Mouse (Mus musculus) NIH3T3 (cell line): ENCODE data around the gene Btn2a2.

Experiments
- DNase-seq: peaks from one replicate; pipeline ENCODE4 v3.0.0-alpha.2; 2012; ENCODE audit warnings: low read depth

Gene Btn2a2

DNA sequence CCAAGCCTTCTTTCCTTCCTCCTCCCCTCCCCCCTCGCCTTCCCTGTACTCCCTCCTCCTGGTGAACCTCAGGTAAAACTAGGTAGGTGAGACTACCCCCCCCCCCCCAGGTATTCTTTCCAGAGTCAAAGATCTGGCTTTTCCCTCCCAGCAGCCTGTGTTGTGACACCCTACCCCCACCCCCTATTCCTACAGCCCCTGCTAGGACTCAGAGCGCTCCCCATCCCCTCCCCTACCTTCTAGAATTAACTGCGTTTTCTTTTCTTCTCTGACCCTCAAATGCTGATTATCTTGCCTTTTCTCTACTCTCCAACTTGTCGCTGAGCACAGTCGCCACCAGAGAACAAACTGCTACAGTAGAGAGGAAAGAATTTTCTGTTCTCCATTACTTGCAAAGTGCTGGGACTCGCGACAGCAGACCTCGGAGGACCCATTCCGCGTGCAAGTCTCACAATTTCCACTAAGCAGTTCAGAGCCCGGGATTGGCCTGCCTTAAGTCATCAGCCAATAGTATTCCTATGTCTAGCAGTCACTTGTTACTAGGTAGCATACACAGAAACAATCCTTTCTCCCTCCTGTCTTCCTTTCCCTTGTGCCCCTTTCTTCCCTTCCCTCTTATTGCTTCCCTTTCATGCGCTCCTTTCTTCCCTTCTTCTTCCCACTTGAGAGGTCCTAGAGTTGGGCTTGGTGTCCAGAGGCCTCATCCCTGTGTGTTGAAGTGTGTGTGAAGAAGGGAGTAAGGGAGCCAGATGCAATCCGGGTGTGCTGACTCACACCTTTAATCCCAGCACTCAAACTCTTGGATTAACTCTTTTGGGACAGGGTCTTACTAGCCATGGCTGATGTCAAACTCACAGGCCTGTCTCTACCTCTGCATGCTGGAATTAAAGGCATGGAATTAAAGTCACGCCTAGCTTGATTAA, at the start of gene Btn2a2:
Btn2a2 (minus strand) TSS at position 458 of the 923 bp plus-strand sequence.
- DNase-seq, result peak; percentile 69

DNA sequence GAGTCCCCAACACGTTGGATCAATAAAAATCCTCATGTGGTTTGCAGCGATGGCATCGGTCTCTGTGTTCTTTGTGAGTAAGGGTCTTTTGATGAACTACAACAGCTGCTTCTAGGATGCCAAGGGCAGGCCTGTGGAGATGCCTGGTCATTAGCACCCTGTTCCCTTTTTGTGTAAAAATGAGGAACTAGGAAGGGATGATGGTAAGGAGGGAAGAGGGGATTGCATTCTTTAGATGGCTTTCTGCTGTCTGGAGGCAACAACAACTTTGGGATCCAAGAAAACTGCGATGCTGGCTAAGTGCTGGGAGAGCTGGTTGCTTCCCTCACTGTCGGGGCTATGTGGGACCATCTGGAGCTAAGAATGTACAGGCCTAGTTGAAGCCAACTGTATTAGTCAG, 49.6 kb upstream of the Btn2a2 start:
- no peak for DNase-seq

DNA sequence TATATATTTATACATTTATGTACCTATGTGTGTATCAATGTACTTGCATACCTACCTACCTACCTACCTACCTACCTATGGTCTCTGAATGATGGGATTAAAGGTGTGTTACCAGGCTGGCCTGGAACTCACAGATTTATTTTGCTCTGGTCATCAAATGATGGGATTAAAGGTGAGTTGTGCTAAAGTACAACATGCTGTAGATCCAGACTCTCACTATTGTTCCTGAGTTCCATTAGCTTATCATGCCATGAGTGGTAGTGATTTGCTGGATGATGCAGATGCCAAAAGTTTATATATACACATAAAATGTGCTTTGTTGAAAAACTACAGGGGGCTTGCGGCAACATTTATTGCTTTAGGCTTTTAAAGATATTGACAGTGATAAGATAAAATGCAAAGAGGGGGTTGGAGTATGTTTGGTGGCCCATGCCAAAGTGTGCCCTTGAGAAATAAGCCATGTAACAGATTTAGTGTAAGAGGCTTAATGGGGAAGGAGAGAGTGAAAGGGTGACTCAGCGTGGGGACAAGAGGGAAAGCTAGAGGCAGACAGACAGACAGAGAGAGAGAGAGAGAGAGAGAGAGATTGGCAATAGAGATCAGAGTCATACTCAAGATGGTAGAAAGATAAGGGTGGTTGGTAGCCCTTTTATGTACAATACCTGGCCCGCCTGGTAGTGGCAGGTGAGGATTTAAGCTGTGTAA, 48.5 kb upstream of the Btn2a2 start:
- no peak for DNase-seq

DNA sequence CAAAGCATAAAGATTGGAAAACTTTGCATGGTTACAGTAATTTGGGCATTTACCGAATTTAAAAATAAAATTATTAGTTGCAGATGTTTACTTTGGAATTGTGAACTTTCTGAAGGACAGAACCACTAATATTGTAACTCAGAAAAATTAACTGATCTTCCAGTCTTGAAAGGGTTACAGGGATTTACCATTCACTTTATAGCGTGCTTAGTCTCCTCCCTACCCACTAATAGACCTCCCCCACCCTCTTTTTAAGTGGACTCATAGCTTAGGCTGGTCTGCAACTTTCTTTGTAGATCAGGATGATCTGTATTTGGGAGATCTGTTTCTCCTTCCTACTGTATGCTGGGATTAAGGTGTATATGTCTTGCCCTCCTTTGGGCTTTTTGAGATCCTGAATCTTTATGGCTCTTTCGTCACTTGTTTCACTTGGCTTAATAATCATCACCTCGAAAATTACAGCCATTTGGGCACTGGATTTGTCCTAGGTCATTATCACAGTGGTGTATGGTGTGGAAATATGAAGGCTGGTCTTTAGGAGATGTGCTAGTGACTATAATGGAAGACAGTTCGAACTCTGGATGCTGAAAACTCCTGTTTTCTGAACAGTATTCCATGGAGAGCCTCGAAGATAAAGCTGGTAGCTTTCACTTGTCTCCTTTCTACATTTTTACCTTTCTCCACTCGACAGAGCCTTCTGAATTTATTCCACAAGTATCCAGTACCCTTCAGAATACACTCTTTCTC, 47.6 kb upstream of the Btn2a2 start:
- no peak for DNase-seq

DNA sequence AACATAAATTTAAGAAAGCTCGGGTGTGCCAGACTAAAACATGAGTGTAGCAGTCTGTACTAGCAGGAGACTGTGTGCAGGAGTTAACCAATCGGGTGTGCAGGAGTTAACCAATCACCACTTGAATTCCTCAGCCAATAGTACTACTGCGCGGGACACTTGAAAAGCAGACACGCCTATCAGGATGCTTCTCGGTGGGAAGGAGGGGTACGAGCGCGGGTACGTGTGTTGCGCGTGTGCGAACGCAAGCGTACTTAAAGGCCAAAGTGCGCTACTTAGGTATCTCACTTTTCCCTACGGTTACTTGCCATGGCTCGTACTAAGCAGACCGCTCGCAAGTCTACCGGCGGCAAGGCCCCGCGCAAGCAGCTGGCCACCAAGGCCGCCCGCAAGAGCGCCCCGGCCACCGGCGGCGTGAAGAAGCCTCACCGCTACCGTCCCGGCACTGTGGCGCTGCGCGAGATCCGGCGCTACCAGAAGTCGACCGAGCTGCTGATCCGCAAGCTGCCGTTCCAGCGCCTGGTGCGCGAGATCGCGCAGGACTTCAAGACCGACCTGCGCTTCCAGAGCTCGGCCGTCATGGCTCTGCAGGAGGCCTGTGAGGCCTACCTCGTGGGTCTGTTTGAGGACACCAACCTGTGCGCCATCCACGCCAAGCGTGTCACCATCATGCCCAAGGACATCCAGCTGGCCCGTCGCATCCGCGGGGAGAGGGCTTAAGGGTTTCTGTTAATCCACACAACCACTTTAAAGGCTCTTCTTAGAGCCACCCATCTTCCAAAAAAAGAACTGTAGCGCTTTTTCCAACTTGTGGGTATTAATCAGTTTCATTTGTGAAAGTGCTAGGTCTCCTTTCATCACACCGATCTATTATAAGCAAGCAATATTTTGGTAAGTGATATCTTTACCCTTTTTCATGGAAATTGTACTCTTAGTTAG, 46.7 kb upstream of the Btn2a2 start, which contains the start of gene Hist1h3g:
Hist1h3g (plus strand) TSS at position 286 of the 939 bp plus-strand sequence.
- peak; percentile 90 for DNase-seq

DNA sequence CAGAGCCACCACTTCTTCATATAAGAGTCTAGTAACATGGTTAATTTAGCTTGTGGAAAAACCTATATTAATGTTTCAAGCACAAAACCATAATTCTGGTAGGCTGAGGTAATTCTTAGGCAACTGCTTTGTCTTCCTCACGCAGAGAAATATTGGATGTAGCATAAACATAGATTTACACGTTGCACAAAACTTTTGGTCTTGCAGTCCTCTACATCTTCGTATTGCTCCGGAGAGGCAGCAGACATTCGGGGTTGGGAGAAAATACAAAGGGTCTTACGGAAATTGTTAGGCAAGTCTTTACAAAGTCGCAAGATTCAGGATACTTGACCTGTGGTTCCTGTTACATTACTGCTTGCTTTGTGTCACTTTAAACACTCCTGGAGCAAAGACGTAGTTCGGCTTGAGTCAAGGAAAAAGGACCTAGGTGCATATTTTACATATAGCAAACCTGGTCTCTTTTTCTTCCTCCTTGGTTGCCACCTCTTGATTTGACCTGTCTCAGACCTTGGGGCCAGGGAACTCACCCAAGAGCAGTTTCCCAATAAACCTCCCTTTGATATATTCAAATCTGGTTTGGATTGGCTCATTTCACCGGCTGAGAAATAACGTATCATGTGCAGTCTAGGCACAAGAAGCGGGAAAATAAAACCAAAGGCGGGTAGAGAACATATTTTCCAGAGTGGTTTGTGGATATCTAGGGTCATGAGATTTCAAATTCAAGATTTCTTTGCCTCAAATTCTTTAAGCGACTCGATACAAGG, 45.9 kb upstream of the Btn2a2 start:
- no peak for DNase-seq

DNA sequence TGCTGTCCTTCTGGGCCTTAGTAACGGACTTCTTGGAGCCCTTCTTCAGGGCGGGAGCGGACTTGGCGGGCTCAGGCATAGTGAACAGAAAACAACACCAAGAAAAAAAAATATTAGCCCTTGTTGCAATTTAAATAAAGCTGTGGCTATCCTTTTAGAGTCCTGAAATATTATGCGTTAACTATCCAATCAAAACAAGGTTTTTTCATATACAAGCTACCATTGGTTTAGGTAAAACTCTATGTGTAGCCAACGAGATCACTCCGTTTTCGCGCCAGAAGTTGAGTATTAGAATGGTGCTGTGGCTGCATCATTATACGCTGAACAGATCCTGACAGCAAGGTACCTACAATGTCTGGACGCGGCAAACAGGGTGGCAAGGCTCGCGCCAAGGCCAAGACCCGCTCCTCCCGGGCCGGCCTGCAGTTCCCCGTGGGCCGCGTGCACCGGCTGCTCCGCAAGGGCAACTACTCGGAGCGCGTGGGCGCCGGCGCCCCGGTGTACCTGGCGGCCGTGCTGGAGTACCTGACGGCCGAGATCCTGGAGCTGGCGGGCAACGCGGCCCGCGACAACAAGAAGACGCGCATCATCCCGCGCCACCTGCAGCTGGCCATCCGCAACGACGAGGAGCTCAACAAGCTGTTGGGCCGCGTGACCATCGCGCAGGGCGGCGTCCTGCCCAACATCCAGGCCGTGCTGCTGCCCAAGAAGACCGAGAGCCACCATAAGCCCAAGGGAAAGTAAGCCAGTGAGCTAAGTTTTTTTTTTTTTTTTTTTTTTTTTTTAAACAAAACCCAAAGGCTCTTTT, 45.1 kb upstream of the Btn2a2 start, which contains the start of gene Hist1h2af:
Hist1h2af (plus strand) TSS at position 347 of the 808 bp plus-strand sequence.
- DNase-seq, result peak; percentile 87

DNA sequence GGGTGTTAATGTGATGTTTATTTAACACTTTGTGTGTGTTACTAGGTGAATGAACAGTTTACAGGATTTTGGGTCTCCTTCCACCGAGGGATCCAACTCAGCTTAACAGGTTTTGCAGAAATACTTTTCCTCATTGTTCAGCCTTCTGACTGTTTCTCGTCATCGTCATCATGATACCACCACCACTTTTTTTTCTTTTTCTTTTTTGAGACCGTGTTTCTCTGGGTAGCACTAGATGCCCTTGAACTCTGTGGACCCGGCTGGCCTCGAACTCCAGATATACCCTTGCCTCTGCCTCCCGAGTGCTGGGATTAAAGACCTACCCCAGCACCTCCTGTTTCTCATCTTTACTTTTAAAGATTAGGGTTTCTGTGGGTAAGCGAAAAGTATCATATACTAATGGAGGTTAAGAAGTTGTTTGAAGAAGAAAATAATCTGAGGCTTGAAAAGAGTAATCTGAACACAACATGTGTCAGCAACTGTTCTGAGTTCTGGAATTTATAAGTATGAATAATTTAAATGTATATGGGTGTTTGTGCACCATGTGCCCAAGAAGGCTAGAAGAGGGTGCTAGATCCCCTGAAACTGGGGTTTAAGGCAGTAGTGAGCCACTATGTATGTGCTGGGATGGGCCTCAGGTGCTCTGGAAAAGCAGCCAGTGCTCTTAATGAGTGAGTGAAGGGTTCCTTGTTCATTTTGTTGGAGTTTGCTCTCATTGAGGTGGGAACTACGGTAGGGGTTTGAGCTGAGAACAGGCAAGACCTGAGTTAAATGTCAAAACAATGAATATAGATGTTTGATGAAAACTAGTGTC, 43.8 kb upstream of the Btn2a2 start:
- peak; percentile 22 for DNase-seq

DNA sequence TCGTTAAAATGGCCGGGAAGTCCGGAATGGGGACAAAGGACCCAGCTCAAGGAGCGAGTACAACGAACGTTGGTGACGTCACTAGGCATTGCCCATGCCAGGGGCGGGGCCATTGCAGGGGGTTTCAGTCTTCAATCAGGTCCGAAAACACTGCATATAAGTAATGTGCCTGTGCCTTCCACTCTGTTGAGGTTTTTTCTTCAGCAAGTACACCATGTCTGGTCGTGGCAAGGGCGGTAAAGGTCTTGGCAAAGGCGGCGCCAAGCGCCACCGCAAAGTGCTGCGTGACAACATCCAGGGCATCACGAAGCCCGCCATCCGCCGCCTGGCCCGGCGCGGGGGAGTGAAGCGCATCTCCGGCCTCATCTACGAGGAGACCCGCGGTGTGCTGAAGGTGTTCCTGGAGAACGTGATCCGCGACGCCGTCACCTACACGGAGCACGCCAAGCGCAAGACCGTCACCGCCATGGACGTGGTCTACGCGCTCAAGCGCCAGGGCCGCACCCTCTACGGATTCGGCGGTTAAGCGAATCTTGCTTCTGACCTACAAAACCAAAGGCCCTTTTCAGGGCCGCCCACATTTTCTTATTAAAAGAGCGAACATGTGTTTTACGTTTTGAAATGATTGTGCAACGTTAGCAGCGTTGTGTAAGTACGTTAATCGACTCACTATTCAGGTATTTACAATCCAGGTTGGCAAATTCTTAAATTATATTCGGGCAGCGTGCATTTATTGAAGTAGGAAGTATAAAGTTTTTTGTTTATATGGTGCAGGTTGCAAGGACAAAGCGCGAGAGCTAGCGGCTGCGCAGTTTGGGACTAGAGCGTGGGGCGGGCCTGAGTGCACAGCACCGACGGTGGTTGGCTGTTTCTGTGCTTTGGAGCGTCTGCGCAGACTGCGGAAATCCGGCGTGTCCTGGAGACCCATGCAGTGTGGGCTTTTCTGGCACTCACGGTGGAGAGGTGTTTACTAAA, 42.5 kb upstream of the Btn2a2 start, which contains the start of gene Hist1h4h:
Hist1h4h (plus strand) TSS at position 150 of the 975 bp plus-strand sequence.
- peak; percentile 96 for DNase-seq

DNA sequence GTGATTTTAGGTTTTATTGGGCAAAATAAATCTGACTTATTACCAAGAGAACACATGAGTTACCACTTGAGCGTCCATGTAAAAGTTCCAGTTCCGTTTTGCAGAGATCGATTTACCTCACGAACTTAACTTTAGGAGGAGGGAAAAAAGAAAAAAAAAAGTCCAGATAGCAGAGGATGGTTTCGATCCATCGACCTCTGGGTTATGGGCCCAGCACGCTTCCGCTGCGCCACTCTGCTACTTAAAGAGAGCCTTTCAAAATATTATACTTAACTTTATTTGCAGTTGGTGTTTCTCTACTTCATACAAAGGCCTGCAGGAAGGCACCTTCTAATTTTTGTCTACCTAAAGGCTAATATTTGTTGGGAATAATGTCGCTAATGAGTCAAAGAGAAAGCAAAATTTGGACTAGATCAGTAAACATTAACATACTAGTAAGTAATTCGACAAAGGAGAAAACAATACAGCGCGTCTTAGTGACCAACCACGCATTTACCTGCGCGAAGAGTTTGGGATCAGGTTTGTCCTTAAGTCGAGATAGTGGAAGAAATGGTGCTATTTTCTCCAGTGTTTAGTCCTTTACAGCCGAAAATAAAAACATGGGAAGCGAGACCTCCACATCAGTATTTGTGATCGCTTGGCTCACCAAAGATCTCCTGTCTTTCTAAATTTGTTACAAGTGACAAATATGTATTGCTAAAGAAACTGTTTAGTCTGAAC, 41.7 kb upstream of the Btn2a2 start:
- DNase-seq, result peak; percentile 76

DNA sequence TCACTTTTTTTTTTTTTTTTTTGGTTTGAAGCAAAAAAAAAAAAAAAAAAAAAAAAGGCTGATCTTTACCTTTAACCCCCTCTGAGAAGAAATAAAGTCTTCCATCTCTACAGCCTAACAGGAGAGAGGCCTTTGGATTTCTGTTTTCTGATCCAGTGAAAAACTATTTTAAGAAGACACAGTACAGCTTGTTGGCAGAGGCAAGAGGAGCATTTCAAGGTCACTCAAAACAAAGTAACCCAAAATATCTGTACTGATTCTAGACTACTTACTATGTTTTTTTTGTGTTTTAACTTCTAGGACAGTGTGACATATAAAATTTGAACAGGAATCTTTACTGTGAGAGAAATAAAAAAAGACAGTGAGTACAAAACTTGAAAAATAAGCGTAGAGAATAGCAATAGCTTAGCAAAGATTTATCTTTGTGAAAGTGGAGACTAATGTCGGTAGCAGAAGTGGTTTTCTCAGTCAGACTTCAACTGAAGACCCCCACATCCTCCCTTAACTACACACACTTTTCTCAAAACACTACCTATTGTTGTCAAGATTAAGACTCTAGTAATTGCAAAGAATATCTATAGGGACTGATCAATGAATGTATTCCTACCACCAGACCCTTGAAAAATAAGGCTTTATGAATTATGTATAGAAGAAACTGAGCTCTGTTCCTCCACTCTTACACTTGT, 41.0 kb upstream of the Btn2a2 start:
- DNase-seq, result no peak

DNA sequence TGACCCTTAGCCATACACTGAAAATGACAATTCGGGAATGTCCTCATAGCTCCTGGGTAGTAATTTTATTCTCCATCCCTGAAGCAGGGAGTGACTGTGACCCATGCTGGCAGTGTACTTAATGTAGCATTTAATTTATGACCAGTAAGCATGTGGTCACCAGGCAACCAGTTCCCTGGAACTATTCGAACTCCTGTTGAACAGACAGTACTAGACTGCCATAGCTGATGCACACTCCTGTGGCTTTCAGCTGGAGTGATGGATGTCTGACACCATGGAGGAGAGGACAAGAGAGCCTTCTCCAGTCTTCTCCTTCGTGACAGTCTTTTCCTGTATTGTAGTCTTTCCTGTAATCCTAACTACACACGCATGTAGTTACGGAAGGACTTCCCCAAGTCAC, 40.3 kb upstream of the Btn2a2 start:
- DNase-seq, result no peak

DNA sequence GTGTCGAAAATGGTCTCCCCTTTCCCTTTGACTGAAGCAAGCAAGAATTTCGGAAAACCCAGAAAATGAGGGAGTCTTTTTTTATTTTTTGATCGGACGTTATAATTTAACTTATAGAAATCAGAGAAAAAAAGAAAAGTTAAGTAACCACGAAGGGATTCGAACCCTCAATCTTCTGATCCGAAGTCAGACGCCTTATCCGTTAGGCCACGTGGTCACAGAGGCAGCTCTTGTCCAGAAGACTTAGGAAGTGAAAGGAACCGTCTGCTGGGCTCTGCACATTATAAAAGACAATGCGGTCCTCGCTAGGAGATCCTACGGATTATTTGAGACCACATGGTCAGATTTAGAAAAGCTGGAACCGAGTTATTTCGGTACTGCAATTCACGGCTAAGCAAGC, 37.7 kb upstream of the Btn2a2 start:
- peak; percentile 94 for DNase-seq

DNA sequence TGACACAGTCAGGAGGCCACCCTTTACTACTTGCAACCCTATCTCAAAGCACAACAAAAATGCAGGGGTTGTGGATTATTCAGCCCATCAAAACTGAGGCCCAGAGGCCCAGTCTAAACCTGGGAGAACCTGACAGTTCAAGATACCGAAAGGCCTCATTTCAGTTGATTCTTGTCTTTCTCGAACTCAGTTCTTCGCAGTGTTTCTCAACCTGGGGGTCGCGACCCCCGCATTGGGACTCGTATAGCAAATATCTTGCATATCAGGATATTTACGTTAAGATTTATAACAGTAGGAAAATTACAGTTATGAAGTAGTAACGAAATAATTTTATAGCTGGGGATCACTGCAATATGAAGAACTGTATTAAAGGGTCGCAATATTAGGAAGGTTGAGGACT, 37.2 kb upstream of the Btn2a2 start:
- DNase-seq, result peak; percentile 32

DNA sequence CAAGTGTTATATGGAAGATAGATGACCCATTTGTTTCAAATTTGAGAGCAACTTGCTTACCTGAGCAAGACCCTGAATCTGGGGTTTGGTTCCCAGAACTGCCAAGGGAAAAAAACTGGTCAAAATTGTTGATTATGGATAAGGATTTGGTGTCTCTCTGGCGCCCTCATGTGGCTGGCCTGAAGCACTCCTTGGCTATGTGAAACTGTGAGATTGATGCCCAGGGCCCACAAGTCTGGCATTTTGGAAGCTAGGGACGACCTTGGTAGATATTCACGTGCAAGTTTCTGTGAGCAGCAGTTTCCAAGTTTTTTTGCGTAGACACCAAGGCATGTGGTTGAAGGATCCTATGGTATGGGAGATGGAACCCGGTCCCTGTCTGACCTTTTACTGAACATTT, 36.0 kb upstream of the Btn2a2 start:
- DNase-seq, result peak; percentile 90

DNA sequence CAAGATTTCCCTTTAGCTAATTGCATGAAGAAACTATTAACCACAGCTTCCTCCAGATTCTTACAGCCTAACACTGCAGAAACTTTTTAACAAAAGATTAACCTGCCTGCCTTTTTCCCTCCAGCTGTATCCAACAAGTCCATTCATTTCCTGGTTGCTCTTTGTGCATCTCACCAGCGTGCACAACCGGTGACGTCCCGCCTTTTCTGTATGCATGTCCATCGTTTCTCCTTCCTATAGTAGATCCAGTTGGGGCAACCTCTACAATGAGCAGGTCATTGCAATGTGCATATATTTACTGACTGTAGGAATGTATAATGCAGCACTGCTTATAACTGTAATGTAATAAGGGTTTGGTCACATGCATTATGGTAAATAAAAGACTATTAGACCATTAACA, 35.3 kb upstream of the Btn2a2 start:
- no peak for DNase-seq
